Mouse (Mus musculus): ENCODE data around the gene Clcn6. TPM values are rescaled to one million over a fixed set of nuclear protein-coding genes. Genes with fewer than 3 reads are reported as not detected.

Clcn6 gene
- polyA plus RNA-seq, 1 experiment: 45.0 TPM

- no peak overlapping the region for H3K27ac ChIP-seq (ENCODE audit: insufficient read depth, low read length)
- TF ChIP-seq POLR2A (IDR thresholded peaks at IDR 0.05; ENCODE audit: extremely low read depth, insufficient read depth, low read length) (no peak), CTCF (IDR thresholded peaks at IDR 0.05; ENCODE audit: extremely low read depth, insufficient read depth, low read length) (no peak)
- H3K4me3 ChIP-seq (ENCODE audit: insufficient read depth, low read length): no peak overlapping the region
- no peaks in the 10 kb centered on the region for H3K4me1 ChIP-seq (ENCODE audit: control insufficient read depth, insufficient read depth, low read length)
Measured at GRCm38 (mm10) chr4:148081201-148081600, 42.6 kb upstream of the Clcn6 start.

GRCm38 (mm10) chr4:148080597-148080973 is 42.0 kb upstream of the Clcn6 start:
- no peak overlapping the region for H3K27ac ChIP-seq (ENCODE audit: insufficient read depth, low read length)
- TF ChIP-seq POLR2A (IDR thresholded peaks at IDR 0.05; ENCODE audit: extremely low read depth, insufficient read depth, low read length) (no peak), CTCF (IDR thresholded peaks at IDR 0.05; ENCODE audit: extremely low read depth, insufficient read depth, low read length) (no peak)

DNA sequence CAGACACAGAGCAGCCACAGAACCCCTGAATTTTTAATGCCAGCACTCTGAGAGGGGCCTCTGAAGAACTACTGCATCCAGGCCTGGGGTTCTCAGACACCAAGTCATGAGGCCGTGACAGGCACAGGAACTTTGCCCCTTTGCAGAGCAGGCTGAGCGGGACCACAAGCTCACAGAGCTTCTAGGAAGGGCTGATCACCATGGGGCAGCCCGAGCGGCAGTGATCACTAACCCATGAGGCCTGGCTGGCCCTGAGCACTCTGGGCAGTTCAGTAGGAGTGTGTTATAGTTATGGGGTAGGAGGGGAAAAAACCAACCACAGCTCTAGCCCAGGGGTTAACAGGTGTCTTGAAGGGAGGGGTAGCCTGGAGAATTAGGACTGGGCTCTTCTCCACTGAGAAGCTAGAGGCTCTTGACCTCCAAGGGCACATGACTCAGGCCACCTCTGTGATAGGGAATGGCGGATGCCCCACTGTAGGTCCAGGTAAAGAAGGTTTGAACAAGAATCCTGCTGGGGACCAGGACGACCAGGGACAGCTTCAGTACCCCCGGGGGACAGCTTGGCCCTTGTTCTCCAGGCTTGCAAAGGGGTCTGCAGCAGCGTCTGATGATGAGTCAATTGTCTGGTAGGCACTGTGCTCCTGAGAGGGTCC is 41.4 kb upstream of the Clcn6 start:
- Histone ChIP-seq H3K4me1 (ENCODE audit: control insufficient read depth, insufficient read depth, low read length) (no peaks in the 10 kb centered on the region), H3K27ac (ENCODE audit: insufficient read depth, low read length) (no peak overlapping the region), H3K4me3 (ENCODE audit: insufficient read depth, low read length) (no peak overlapping the region)
- TF ChIP-seq CTCF (IDR thresholded peaks at IDR 0.05; ENCODE audit: extremely low read depth, insufficient read depth, low read length) (no peak), POLR2A (IDR thresholded peaks at IDR 0.05; ENCODE audit: extremely low read depth, insufficient read depth, low read length) (no peak)

More at GRCm38 (mm10) chr4:148080597-148080973, 42.0 kb upstream of the Clcn6 start:
- H3K4me3 ChIP-seq (ENCODE audit: insufficient read depth, low read length): no peak overlapping the region
- H3K4me1 ChIP-seq (ENCODE audit: control insufficient read depth, insufficient read depth, low read length): no peaks in the 10 kb centered on the region

DNA sequence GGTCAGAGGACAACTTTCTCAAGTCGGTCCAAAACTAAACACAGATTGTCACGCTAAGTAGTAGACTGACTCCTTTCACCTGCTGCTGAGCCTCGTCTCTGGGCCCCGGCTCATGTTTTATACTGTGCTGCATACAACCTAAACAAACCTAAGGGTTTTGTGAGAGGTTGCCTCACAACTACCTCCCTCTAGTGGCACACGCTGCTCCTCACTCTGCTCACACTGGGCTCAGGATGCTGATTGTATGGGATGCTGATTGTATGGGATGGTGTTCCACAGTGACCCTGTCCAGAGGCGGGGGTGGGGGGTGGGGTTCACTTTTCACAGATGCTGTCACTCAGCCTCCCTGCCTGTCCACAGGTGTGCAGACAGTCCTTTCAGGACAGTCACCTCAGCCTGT is 40.6 kb upstream of the Clcn6 start:
- H3K4me1 ChIP-seq (ENCODE audit: control insufficient read depth, insufficient read depth, low read length): no peaks in the 10 kb centered on the region
- no peak overlapping the region for H3K4me3 ChIP-seq (ENCODE audit: insufficient read depth, low read length)
- TF ChIP-seq POLR2A (IDR thresholded peaks at IDR 0.05; ENCODE audit: extremely low read depth, insufficient read depth, low read length) (no peak), CTCF (IDR thresholded peaks at IDR 0.05; ENCODE audit: extremely low read depth, insufficient read depth, low read length) (peak; percentile 48)
- H3K27ac ChIP-seq (ENCODE audit: insufficient read depth, low read length): no peak overlapping the region

GRCm38 (mm10) chr4:148075881-148076280 is 37.3 kb upstream of the Clcn6 start:
- TF ChIP-seq POLR2A (IDR thresholded peaks at IDR 0.05; ENCODE audit: extremely low read depth, insufficient read depth, low read length) (no peak), CTCF (IDR thresholded peaks at IDR 0.05; ENCODE audit: extremely low read depth, insufficient read depth, low read length) (no peak)
- no peaks in the 10 kb centered on the region for H3K4me1 ChIP-seq (ENCODE audit: control insufficient read depth, insufficient read depth, low read length)
- no peak overlapping the region for H3K4me3 ChIP-seq (ENCODE audit: insufficient read depth, low read length)
- no peak overlapping the region for H3K27ac ChIP-seq (ENCODE audit: insufficient read depth, low read length)

- H3K27ac ChIP-seq (ENCODE audit: insufficient read depth, low read length): no peak overlapping the region
- no peaks in the 10 kb centered on the region for H3K4me1 ChIP-seq (ENCODE audit: control insufficient read depth, insufficient read depth, low read length)
- TF ChIP-seq POLR2A (IDR thresholded peaks at IDR 0.05; ENCODE audit: extremely low read depth, insufficient read depth, low read length) (no peak), CTCF (IDR thresholded peaks at IDR 0.05; ENCODE audit: extremely low read depth, insufficient read depth, low read length) (no peak)
- H3K4me3 ChIP-seq (ENCODE audit: insufficient read depth, low read length): 0 out of 2 replicates have a peak overlapping the region, but pooled peaks have one; percentile 13
Measured at GRCm38 (mm10) chr4:148075259-148075658, 36.6 kb upstream of the Clcn6 start.

GRCm38 (mm10) chr4:148074521-148075189 is 36.0 kb upstream of the Clcn6 start:
- Histone ChIP-seq H3K4me1 (ENCODE audit: control insufficient read depth, insufficient read depth, low read length) (no peaks in the 10 kb centered on the region), H3K4me3 (ENCODE audit: insufficient read depth, low read length) (0 out of 2 replicates have a peak overlapping the region, but pooled peaks have one; percentile 13), H3K27ac (ENCODE audit: insufficient read depth, low read length) (no peak overlapping the region)
- TF ChIP-seq CTCF (IDR thresholded peaks at IDR 0.05; ENCODE audit: extremely low read depth, insufficient read depth, low read length) (peak; percentile 26; the same call in 1 of the 2 replicates), POLR2A (IDR thresholded peaks at IDR 0.05; ENCODE audit: extremely low read depth, insufficient read depth, low read length) (no peak)

DNA sequence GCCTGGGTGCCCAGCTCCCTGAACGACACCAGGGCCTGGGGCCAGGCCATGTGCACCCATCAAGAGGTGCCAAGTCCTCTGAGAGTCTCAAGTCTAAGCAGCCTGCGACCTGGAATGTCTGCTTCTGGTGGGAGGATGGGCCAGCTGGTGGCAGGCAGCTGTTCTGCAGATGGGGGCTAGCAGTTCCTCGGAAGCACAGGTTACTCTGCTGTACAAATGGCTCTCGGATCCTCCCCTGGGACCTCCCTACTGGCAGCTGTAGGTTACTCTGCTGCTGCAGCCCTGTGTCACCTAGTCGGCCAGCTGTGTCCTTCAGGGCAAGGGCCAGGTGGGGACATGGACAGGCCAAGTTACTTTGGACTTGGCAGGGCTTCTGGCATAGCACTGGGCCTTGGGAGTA is 32.9 kb upstream of the Clcn6 start:
- H3K4me3 ChIP-seq (ENCODE audit: insufficient read depth, low read length): no peak overlapping the region
- TF ChIP-seq CTCF (IDR thresholded peaks at IDR 0.05; ENCODE audit: extremely low read depth, insufficient read depth, low read length) (no peak), POLR2A (IDR thresholded peaks at IDR 0.05; ENCODE audit: extremely low read depth, insufficient read depth, low read length) (no peak)
- H3K27ac ChIP-seq (ENCODE audit: insufficient read depth, low read length): no peak overlapping the region
- no peaks in the 10 kb centered on the region for H3K4me1 ChIP-seq (ENCODE audit: control insufficient read depth, insufficient read depth, low read length)

DNA sequence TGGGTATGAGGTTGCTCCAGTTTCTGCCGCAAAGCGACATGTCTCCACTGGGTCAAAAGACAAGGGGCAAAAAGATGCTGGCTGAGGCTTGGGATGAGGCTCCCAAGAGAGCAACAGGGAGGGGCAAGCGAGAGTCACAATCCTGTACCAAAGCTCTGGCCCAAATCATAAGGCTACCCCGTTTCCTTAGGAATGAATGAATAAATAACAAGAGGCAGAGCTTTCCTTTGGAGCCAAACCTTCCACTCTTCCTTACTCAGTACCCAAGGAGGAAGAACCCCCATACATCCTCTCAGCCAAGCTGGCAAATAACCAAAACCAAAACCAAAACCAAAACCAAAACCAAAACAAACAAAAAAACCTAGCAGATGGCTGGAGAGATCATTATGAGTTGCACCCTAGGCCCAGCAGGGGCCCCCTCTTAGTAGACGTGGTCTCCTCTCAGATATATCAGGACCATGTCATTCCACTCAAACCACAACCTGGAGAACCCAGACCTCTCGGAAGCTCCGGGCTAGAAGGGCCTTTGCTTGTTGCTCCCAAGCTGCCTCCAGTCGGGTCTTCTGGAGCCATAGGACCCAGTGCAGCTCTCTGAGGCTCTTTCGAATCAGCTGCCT is 31.1 kb upstream of the Clcn6 start:
- TF ChIP-seq POLR2A (IDR thresholded peaks at IDR 0.05; ENCODE audit: extremely low read depth, insufficient read depth, low read length) (no peak), CTCF (IDR thresholded peaks at IDR 0.05; ENCODE audit: extremely low read depth, insufficient read depth, low read length) (no peak)

More for the DNA sequence above, 31.1 kb upstream of the Clcn6 start:
- no peaks in the 10 kb centered on the region for H3K4me1 ChIP-seq (ENCODE audit: control insufficient read depth, insufficient read depth, low read length)
- no peak overlapping the region for H3K27ac ChIP-seq (ENCODE audit: insufficient read depth, low read length)
- no peak overlapping the region for H3K4me3 ChIP-seq (ENCODE audit: insufficient read depth, low read length)

All from cortical plate, adult 2 months (tissue).